Mouse (Mus musculus) hindbrain, embryonic 16.5 days (tissue): ENCODE measurements at regions not wholly inside any gene's neighbourhood (a gene's known extent, or its start where the extent isn't known, plus 50 kb on each side); places are given as distances from the start of the nearest gene placed in this dataset.
"Not testable (repeated sequence)": the region's sequence is repeated elsewhere in the genome, so short reads cannot be mapped to it uniquely, and the experiment has no call there.

Source experiments
- ATAC-seq: fragments of 200-750 bp; cut with Nextera tagmentation; 2 replicates; pipeline ENCODE4 v1.8.0; 2017; ENCODE audit warnings: moderate TSS enrichment, moderate library complexity
- H3K27ac ChIP-seq: fragments of 300-500 bp; sonication (generic); 2 replicates; pipeline ENCODE4 v1.5.1; 2014; ENCODE audit warnings: low read depth, mild to moderate bottlenecking, control low read depth, low read length, moderate library complexity
- H3K27me3 ChIP-seq: fragments of 300-500 bp; sonication (generic); replicated peaks from 2 replicates; pipeline ENCODE4 v1.6.1; 2014; ENCODE audit warnings: low read length; ENCODE audit not compliant: control insufficient read depth, insufficient read depth
- H3K36me3 ChIP-seq: fragments of 300-500 bp; sonication (generic); 2 replicates; pipeline ENCODE4 v1.6.1; 2014; ENCODE audit warnings: mild to moderate bottlenecking, low read length, moderate library complexity, mixed read lengths; ENCODE audit not compliant: control insufficient read depth, insufficient read depth
- H3K4me1 ChIP-seq: fragments of 300-500 bp; sonication (generic); 2 replicates; pipeline ENCODE4 v1.6.1; 2014; ENCODE audit warnings: low read depth, low read length; ENCODE audit not compliant: control insufficient read depth, insufficient read depth
- H3K4me2 ChIP-seq: fragments of 300-500 bp; sonication (generic); 2 replicates; pipeline ENCODE4 v1.6.1; 2014; ENCODE audit warnings: mild to moderate bottlenecking, low read length, control low read depth, moderate library complexity
- H3K4me3 ChIP-seq: fragments of 300-500 bp; sonication (generic); 2 replicates; pipeline ENCODE4 v1.5.1; 2014; ENCODE audit warnings: mild to moderate bottlenecking, low read length, control low read depth, moderate library complexity
- H3K9ac ChIP-seq: fragments of 300-500 bp; sonication (generic); 2 replicates; pipeline ENCODE4 v1.6.1; 2014; ENCODE audit warnings: low read depth, mild to moderate bottlenecking, control low read depth, low read length, moderate library complexity
- H3K9me3 ChIP-seq: fragments of 300-500 bp; sonication (generic); 2 replicates; pipeline ENCODE4 v1.6.1; 2014; ENCODE audit warnings: mild to moderate bottlenecking, low read length, moderate library complexity; ENCODE audit not compliant: control insufficient read depth
- WGBS: fragments of 180-500 bp; shearing (Covaris S2); extraction: QIAGEN DNeasy Blood & Tissue Kit; methylation state at CpG from one replicate; pipeline ENCODE4 v1.1.7; 2014; 5-methylcytosine and 5-hydroxymethylcytosine counted together

- H3K9ac ChIP-seq = no peak overlapping the region
- H3K27ac ChIP-seq = no peak overlapping the region
- H3K36me3 ChIP-seq = no peaks in the 10 kb centered on the region
- H3K4me3 ChIP-seq = no peak overlapping the region
- H3K9me3 ChIP-seq = no peaks in the 10 kb centered on the region
- no peaks in the 10 kb centered on the region for H3K27me3 ChIP-seq
- no peaks in the 10 kb centered on the region for H3K4me1 ChIP-seq
- ATAC-seq = no peak
- H3K4me2 ChIP-seq = no peak overlapping the region
- 13% methylated on average over 3 of the region's 3 CpGs for WGBS
Observed at GRCm38 (mm10) chr11:40540229-40540628, 154.8 kb downstream of the Mat2b start.

GRCm38 (mm10) chr11:40539776-40540175, 155.2 kb downstream of the Mat2b start:
- Histone ChIP-seq H3K27me3 (no peaks in the 10 kb centered on the region), H3K4me3 (no peak overlapping the region), H3K9ac (no peak overlapping the region), H3K36me3 (no peaks in the 10 kb centered on the region), H3K4me2 (no peak overlapping the region), H3K4me1 (no peaks in the 10 kb centered on the region), H3K27ac (no peak overlapping the region), H3K9me3 (no peaks in the 10 kb centered on the region)
- WGBS = 16% methylated on average over 11 of the region's 11 CpGs
- no peak for ATAC-seq

GRCm38 (mm10) chr11:40536236-40536765, 158.7 kb downstream of the Mat2b start:
- no peak overlapping the region for H3K27ac ChIP-seq
- no peak overlapping the region for H3K4me3 ChIP-seq
- H3K9me3 ChIP-seq = no peaks in the 10 kb centered on the region
- no peaks in the 10 kb centered on the region for H3K4me1 ChIP-seq
- no peaks in the 10 kb centered on the region for H3K36me3 ChIP-seq
- H3K4me2 ChIP-seq = no peak overlapping the region
- H3K27me3 ChIP-seq = no peaks in the 10 kb centered on the region
- WGBS = 85% methylated on average over 14 of the region's 14 CpGs
- no peak for ATAC-seq
- no peak overlapping the region for H3K9ac ChIP-seq

GRCm38 (mm10) chr11:40510325-40511239, 184.4 kb downstream of the Mat2b start:
- Histone ChIP-seq H3K9ac (no peak overlapping the region), H3K9me3 (no peaks in the 10 kb centered on the region), H3K27ac (no peak overlapping the region), H3K4me3 (no peak overlapping the region), H3K27me3 (no peaks in the 10 kb centered on the region), H3K36me3 (no peaks in the 10 kb centered on the region), H3K4me1 (no peaks in the 10 kb centered on the region), H3K4me2 (no peak overlapping the region)
- peak; percentile 95 for ATAC-seq
- 43% methylated on average over 10 of the region's 10 CpGs for WGBS

GRCm38 (mm10) chr11:40491599-40491998, 203.4 kb downstream of the Mat2b start:
- Histone ChIP-seq H3K4me2 (no peak overlapping the region), H3K4me3 (no peak overlapping the region), H3K27me3 (no peaks in the 10 kb centered on the region), H3K36me3 (no peaks in the 10 kb centered on the region), H3K27ac (no peak overlapping the region), H3K4me1 (no peaks in the 10 kb centered on the region), H3K9ac (no peak overlapping the region), H3K9me3 (no peaks in the 10 kb centered on the region)
- 26% methylated on average over 6 of the region's 6 CpGs for WGBS
- 0 out of 2 replicates have a peak, but pooled peaks have one; percentile 37 for ATAC-seq

- not testable (repeated sequence) for H3K9me3 ChIP-seq, H3K27me3 ChIP-seq, H3K4me1 ChIP-seq, H3K27ac ChIP-seq, ATAC-seq, H3K9ac ChIP-seq, H3K4me2 ChIP-seq, H3K4me3 ChIP-seq, H3K36me3 ChIP-seq
- WGBS = 32% methylated on average over 6 of the region's 6 CpGs
Observed at GRCm38 (mm10) chr11:40478171-40478570, 216.8 kb downstream of the Mat2b start.

- Histone ChIP-seq H3K27me3 (no peaks in the 10 kb centered on the region), H3K4me1 (no peaks in the 10 kb centered on the region), H3K36me3 (no peaks in the 10 kb centered on the region), H3K9ac (no peak overlapping the region), H3K4me3 (no peak overlapping the region), H3K4me2 (no peak overlapping the region), H3K9me3 (no peaks in the 10 kb centered on the region), H3K27ac (no peak overlapping the region)
- ATAC-seq = no peak
- WGBS = 27% methylated on average over 7 of the region's 7 CpGs
Observed at GRCm38 (mm10) chr11:40477294-40477693, 217.7 kb downstream of the Mat2b start.

- ATAC-seq = peak; percentile 95
- H3K36me3 ChIP-seq = no peaks in the 10 kb centered on the region
- H3K27ac ChIP-seq = no peak overlapping the region
- no peaks in the 10 kb centered on the region for H3K27me3 ChIP-seq
- no peak overlapping the region for H3K9ac ChIP-seq
- H3K4me1 ChIP-seq = peaks cover 2% of the 10 kb centered on the region; the same call in 1 of the 2 replicates
- no peaks in the 10 kb centered on the region for H3K9me3 ChIP-seq
- WGBS = 14% methylated on average over 6 of the region's 6 CpGs
- H3K4me3 ChIP-seq = no peak overlapping the region
- H3K4me2 ChIP-seq = no peak overlapping the region
Observed at GRCm38 (mm10) chr11:40469080-40469705, 225.8 kb downstream of the Mat2b start.

GRCm38 (mm10) chr11:40456571-40456970, 238.4 kb downstream of the Mat2b start:
- Histone ChIP-seq H3K36me3 (no peaks in the 10 kb centered on the region), H3K9me3 (no peaks in the 10 kb centered on the region), H3K9ac (no peak overlapping the region), H3K4me2 (no peak overlapping the region), H3K27ac (no peak overlapping the region), H3K27me3 (no peaks in the 10 kb centered on the region), H3K4me1 (no peaks in the 10 kb centered on the region), H3K4me3 (no peak overlapping the region)
- peak; percentile 71 for ATAC-seq
- WGBS = 68% methylated on average over 6 of the region's 6 CpGs
